ENCODE assay signal across 16 mouse cellular contexts in the genomic region with DNA sequence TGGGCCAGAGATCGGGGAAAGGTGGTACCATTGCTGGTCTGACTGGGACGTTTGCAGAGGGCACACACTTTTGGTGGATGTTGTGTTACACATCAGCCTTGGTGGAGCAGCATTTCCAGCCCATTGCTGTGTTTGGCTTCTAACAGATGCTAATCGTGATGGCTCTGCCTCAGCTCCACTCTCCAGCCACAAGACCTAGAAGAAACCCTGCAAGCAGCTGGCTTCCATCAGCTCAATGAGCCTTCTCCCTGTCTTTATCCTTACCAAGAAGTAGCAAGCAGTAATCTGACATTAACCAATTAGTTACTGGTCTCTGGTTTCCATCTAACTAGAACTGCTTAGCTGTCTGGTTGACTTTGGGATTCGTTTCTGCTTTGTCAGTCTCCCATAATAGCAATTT.
"Had no signal": no experiment of that assay in that cellular context is flagged by ENCODE, and none has a peak within 500 bp of the region (broad histone marks: within the 10 kb centered on the region; RNA-seq: fewer than 3 reads in every experiment).

No protein-coding gene starts in this region.

- H3K4me2 ChIP-seq: neural tube, embryonic 13.5 days; neural tube, embryonic 15.5 days; stomach, embryonic 15.5 days had no signal

- DNase-seq: retina, postnatal 1 day; right cerebral cortex, adult 18-20 months; right cerebral cortex, postnatal 14 days; right cerebral cortex, postnatal 25 days; right cerebral cortex, postnatal 4 days; spleen, adult 18-20 months; thymus, adult 18-20 months; thymus, adult 2 months; thymus, postnatal 14 days; thymus, postnatal 25 days; thymus, postnatal 36 days; thymus, postnatal 4 days had no signal

- H3K9ac ChIP-seq: neural tube, embryonic 13.5 days; neural tube, embryonic 15.5 days; stomach, embryonic 15.5 days had no signal

- H3K4me1 ChIP-seq: neural tube, embryonic 13.5 days; neural tube, embryonic 15.5 days had no signal

- H3K9me3 ChIP-seq: neural tube, embryonic 13.5 days; neural tube, embryonic 15.5 days; stomach, embryonic 15.5 days had no signal

- H3K27me3 ChIP-seq: neural tube, embryonic 13.5 days; neural tube, embryonic 15.5 days; stomach, embryonic 15.5 days had no signal

- H3K36me3 ChIP-seq: neural tube, embryonic 13.5 days; neural tube, embryonic 15.5 days; stomach, embryonic 15.5 days had no signal

- H3K27ac ChIP-seq: neural tube, embryonic 13.5 days; neural tube, embryonic 15.5 days; stomach, embryonic 15.5 days; stomach, postnatal 0 days had no signal

- H3K4me3 ChIP-seq: neural tube, embryonic 13.5 days; neural tube, embryonic 15.5 days; stomach, embryonic 15.5 days had no signal
